14 mouse cellular contexts compared by ENCODE assay signal in the genomic region with DNA sequence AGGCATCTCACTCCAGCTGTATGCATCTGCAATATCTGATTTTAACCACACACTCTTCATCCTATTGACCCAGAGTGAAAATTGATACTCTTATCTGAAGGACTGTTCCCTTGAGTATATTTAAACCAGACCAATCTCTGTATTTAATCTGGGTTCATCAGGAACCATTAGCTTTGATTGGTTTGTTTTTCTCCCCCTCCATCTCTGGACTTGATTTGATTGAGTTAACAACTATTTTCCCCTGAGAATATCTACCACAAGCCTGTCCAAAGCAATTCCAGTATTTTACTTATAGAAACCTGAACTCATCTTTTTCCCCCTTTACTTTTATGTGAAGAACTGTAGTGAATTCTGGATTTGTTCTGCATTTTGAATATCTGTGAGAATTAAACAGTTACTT.
"Had no signal": no experiment of that assay in that cellular context is flagged by ENCODE, and none has a peak within 500 bp of the region (broad histone marks: within the 10 kb centered on the region; RNA-seq: fewer than 3 reads in every experiment).

No protein-coding gene starts in this region.

- H3K4me3 ChIP-seq: midbrain, embryonic 12.5 days; neural tube, embryonic 12.5 days; stomach, embryonic 15.5 days had no signal

- ATAC-seq: midbrain, embryonic 16.5 days had no signal

- DNase-seq: lung, adult 18-20 months; lung, embryonic 14.5 days; lung, postnatal 10 days; lung, postnatal 4 days; right cerebral cortex, postnatal 14 days; thymus, adult 2 months; thymus, postnatal 25 days; thymus, postnatal 4 days had no signal

- H3K4me1 ChIP-seq: midbrain, embryonic 12.5 days; neural tube, embryonic 12.5 days; stomach, embryonic 15.5 days had no signal

- H3K27ac ChIP-seq: liver, embryonic 14.5 days; midbrain, embryonic 12.5 days; neural tube, embryonic 12.5 days; stomach, embryonic 15.5 days; stomach, postnatal 0 days had no signal

- H3K27me3 ChIP-seq: midbrain, embryonic 12.5 days; neural tube, embryonic 12.5 days; stomach, embryonic 15.5 days had no signal

- H3K36me3 ChIP-seq: midbrain, embryonic 12.5 days; neural tube, embryonic 12.5 days; stomach, embryonic 15.5 days had no signal

- H3K9me3 ChIP-seq: midbrain, embryonic 12.5 days; neural tube, embryonic 12.5 days; stomach, embryonic 15.5 days had no signal

- H3K9ac ChIP-seq: liver, embryonic 14.5 days; lung, embryonic 14.5 days; midbrain, embryonic 12.5 days; neural tube, embryonic 12.5 days; stomach, embryonic 15.5 days had no signal

- H3K4me2 ChIP-seq: lung, embryonic 14.5 days; midbrain, embryonic 12.5 days; neural tube, embryonic 12.5 days; stomach, embryonic 15.5 days had no signal
